In the genomic region with DNA sequence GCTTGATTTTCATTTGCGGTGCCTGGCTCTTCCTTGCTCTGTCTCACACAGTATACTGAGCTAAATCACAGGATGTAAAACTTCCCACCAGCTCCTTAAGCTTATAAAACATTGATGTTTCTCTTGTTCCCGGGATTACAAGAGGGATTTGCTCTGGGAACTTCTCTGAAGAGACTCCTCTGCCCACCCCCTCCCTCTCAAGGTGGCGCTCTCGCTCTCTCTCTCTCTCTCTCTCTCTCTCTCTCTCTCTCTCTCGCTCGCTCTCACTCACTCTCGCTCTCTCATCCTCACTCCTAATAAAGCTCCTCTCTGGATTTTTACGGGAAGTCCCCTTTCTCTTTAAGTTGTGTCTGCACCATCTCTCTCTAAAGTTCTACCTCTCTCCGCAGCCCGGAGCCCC, we compare ENCODE assay signal across 13 mouse cellular contexts. TPM values are rescaled to one million over a fixed set of nuclear protein-coding genes. Genes with fewer than 3 reads are reported as not detected.
A peak's percentile ranks its signal among the peaks of the same experiment; 100 is the strongest.
DNase-seq lines count a peak whose midpoint lies in the region; ATAC-seq and TF ChIP-seq lines count a peak whose summit lies in the region.
"Had no signal": no experiment of that assay in that cellular context is flagged by ENCODE, and none has a peak within 500 bp of the region (broad histone marks: within the 10 kb centered on the region; RNA-seq: fewer than 3 reads in every experiment).

No protein-coding gene starts in this region.

- H3K4me2 ChIP-seq in kidney, embryonic 14.5 days (replicated peaks; ENCODE audit: low read depth, low read length): no peak overlapping the region
- peak overlapping the region; percentile 41 for H3K4me2 ChIP-seq in limb, embryonic 13.5 days (replicated peaks)
- H3K4me2 ChIP-seq: neural tube, embryonic 12.5 days had no signal

- H3K9ac ChIP-seq in kidney, embryonic 14.5 days (ENCODE audit: low read depth, low read length): no peak overlapping the region
- H3K9ac ChIP-seq in limb, embryonic 13.5 days: peak overlapping the region; percentile 50
- H3K9ac ChIP-seq: neural tube, embryonic 12.5 days had no signal

- no peak overlapping the region for H3K4me3 ChIP-seq in kidney, embryonic 14.5 days (ENCODE audit: low read length)
- H3K4me3 ChIP-seq in embryonic facial prominence, embryonic 10.5 days: peak overlapping the region; percentile 31
- no peak overlapping the region for H3K4me3 ChIP-seq in limb, embryonic 13.5 days
- no peak overlapping the region for H3K4me3 ChIP-seq in left cerebral cortex, adult 2 months
- H3K4me3 ChIP-seq: neural tube, embryonic 12.5 days had no signal

- H3K27ac ChIP-seq in kidney, embryonic 14.5 days (ENCODE audit: low read depth, low read length): peak overlapping the region; percentile 20; the same call in 1 of the 2 replicates
- no peak overlapping the region; the same call in 1 of the 2 replicates for H3K27ac ChIP-seq in embryonic facial prominence, embryonic 10.5 days (replicated peaks)
- no peak overlapping the region; the same call in 1 of the 2 replicates for H3K27ac ChIP-seq in limb, embryonic 13.5 days
- no peak overlapping the region for H3K27ac ChIP-seq in left cerebral cortex, adult 2 months
- H3K27ac ChIP-seq: neural tube, embryonic 12.5 days had no signal

- no peaks in the 10 kb centered on the region for H3K27me3 ChIP-seq in kidney, embryonic 14.5 days (ENCODE audit: control insufficient read depth, insufficient read depth, low read length)
- peaks cover 6% of the 10 kb centered on the region; the same call in 1 of the 2 replicates for H3K27me3 ChIP-seq in embryonic facial prominence, embryonic 10.5 days (replicated peaks; ENCODE audit: low read depth, poor library complexity, severe bottlenecking)
- H3K27me3 ChIP-seq in limb, embryonic 13.5 days: no peaks in the 10 kb centered on the region
- H3K27me3 ChIP-seq: neural tube, embryonic 12.5 days had no signal

- ATAC-seq in kidney, embryonic 14.5 days (ENCODE audit: low FRiP score, low TSS enrichment): no peak
- ATAC-seq in limb, embryonic 13.5 days (ENCODE audit: low FRiP score, low read depth): no peak
- ATAC-seq: inflammation-experienced regulatory T-cells, adult 6 months had no signal

- H3K4me1 ChIP-seq in kidney, embryonic 14.5 days (ENCODE audit: control insufficient read depth, insufficient read depth, low read length): peaks cover 20% of the 10 kb centered on the region
- H3K4me1 ChIP-seq in embryonic facial prominence, embryonic 10.5 days: peaks cover 38% of the 10 kb centered on the region
- H3K4me1 ChIP-seq in limb, embryonic 13.5 days: peaks cover 48% of the 10 kb centered on the region

- DNase-seq in embryo, embryonic 10.5 days (ENCODE audit: low spot score): peak; percentile 58
- DNase-seq in embryo, embryonic 10 days (ENCODE audit: low spot score): no peak
- no peak for DNase-seq in kidney, postnatal 14 days
- DNase-seq in embryonic facial prominence, embryonic 10.5 days (ENCODE audit: low spot score): peak; percentile 37
- DNase-seq in cerebellum, adult 9-10 months: no peak
- no peak for DNase-seq in left cerebral cortex, adult 2 months (ENCODE audit: extremely low spot score in 1 of 2, low spot score in 2 of 2)
- DNase-seq: adrenal gland, adult 8-10 months had no signal

- TF ChIP-seq CTCF in left cerebral cortex, adult 2 months (IDR thresholded peaks at IDR 0.05): no peak

- no peaks in the 10 kb centered on the region for H3K36me3 ChIP-seq in kidney, embryonic 14.5 days (ENCODE audit: control insufficient read depth, insufficient read depth, low read length)
- no peaks in the 10 kb centered on the region for H3K36me3 ChIP-seq in embryonic facial prominence, embryonic 10.5 days (replicated peaks)
- H3K36me3 ChIP-seq in limb, embryonic 13.5 days: peaks cover 49% of the 10 kb centered on the region
- H3K36me3 ChIP-seq: neural tube, embryonic 12.5 days had no signal

- 36% methylated on average over 10 of the region's 10 CpGs for WGBS in kidney, embryonic 14.5 days
- 27% methylated on average over 10 of the region's 10 CpGs for WGBS in embryonic facial prominence, embryonic 10.5 days
- WGBS in limb, embryonic 13.5 days: 26% methylated on average over 10 of the region's 10 CpGs

- no peaks in the 10 kb centered on the region for H3K9me3 ChIP-seq in kidney, embryonic 14.5 days (ENCODE audit: control insufficient read depth, low read length)
- H3K9me3 ChIP-seq in embryonic facial prominence, embryonic 10.5 days: no peaks in the 10 kb centered on the region
- H3K9me3 ChIP-seq in limb, embryonic 13.5 days: no peaks in the 10 kb centered on the region
- H3K9me3 ChIP-seq: neural tube, embryonic 12.5 days had no signal

- intact Hi-C loops in left cerebral cortex, adult 2 months (cut with DNase I): loop anchor here (2.0 kb wide), 2 partner anchors 130 to 138 kb away; no protein-coding TSS in a partner anchor

RNA-seq across cellular contexts. Expression of a gene that starts 18.1 kb away (rescaled TPM):
- 3.7 and 5.2 TPM in 2 replicates for polyA plus RNA-seq in kidney, embryonic 14.5 days (2014; fragmentation: Nextera tagmentation; extraction: Ambion mirVana)
- 3.1 TPM in 2 replicates for polyA plus RNA-seq in embryonic facial prominence, embryonic 10.5 days (2016; fragmentation: Nextera tagmentation; extraction: Ambion mirVana)
- 16.4 and 17.4 TPM in 2 replicates for polyA plus RNA-seq in limb, embryonic 13.5 days (2015; fragmentation: Nextera tagmentation; extraction: Ambion mirVana)
- 1 to 10 TPM; 3.5 to 3.7 TPM for total RNA-seq in left cerebral cortex, adult 2 months (2021)
- total RNA-seq: MEL had no signal
- polyA plus RNA-seq: inflammation-experienced regulatory T-cells, adult 6 months had no signal

RNA-seq across cellular contexts. Expression of a gene that starts 46.9 kb away (rescaled TPM):
- 0.19 TPM in 1 of 2 replicates, not detected in the other for polyA plus RNA-seq in kidney, embryonic 14.5 days (2014; fragmentation: Nextera tagmentation; extraction: Ambion mirVana)
- polyA plus RNA-seq in embryonic facial prominence, embryonic 10.5 days (2016; fragmentation: Nextera tagmentation; extraction: Ambion mirVana): not detected in 2 replicates
- not detected in 2 replicates for polyA plus RNA-seq in limb, embryonic 13.5 days (2015; fragmentation: Nextera tagmentation; extraction: Ambion mirVana)
- not detected for total RNA-seq in left cerebral cortex, adult 2 months (2021)
- total RNA-seq: adrenal gland, adult 8-10 months; left cerebral cortex, adult 8-10 months; MEL had no signal
- polyA plus RNA-seq: inflammation-experienced regulatory T-cells, adult 6 months; neural tube, embryonic 12.5 days had no signal

Comparison
In these comparisons a context has a peak if more than half of its experiments do, and no peak if none do; other contexts are left out.
1. DNase-seq: peak in embryo, embryonic 10.5 days (single experiment) and embryonic facial prominence, embryonic 10.5 days (single experiment); none in embryo, embryonic 10 days (single experiment), kidney, postnatal 14 days (single experiment), cerebellum, adult 9-10 months (single experiment) and left cerebral cortex, adult 2 months (0 of 2).